ENCODE assay signal across 8 mouse cellular contexts in the genomic region with DNA sequence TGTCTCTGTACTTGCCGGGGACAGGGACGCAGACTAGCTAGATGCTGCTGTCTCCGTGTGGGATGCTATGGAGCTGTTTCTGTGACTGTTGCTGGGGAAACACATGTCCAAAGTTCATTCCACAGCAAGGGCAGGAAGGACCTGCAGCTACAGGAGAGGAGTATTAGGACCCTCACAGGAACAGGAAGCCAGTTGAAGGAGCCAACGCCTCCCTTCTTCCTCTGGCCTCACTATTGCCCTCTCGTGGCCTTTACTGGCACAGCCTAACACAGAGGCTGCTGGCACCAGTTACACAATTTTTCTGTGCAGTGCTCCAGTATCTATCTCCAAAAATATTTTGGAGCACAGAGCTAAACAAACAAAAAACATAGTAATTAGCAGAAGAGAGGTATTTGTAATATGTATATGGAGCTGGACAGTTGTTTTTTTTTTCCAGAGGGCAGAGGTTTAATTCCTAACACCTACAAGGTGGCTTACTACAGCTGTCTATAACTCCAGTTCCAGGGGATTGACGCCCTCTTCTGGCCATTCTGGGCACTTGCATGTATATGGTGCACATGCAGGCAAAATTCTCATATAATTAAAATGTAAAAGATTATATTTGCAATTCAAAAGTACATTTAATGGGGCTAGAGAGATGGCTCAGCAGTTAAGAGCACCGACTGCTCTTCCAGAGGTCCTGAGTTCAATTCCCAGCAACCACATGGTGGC. TPM values are rescaled to one million over a fixed set of nuclear protein-coding genes. Genes with fewer than 3 reads are reported as not detected.
DNase-seq lines count a peak whose midpoint lies in the region; ATAC-seq and TF ChIP-seq lines count a peak whose summit lies in the region.

A gene (minus strand): TSS at position 166 of the 711 bp plus-strand sequence.

- DNase-seq in layer of hippocampus, adult 11-12 months (ENCODE audit: low spot score), result peak; percentile 84
- no peak for DNase-seq in layer of hippocampus, adult 9-10 months (ENCODE audit: low spot score)
- peak; percentile 77 to 78 for DNase-seq in cerebellum, postnatal 36 days
- peak; percentile 82 for DNase-seq in gastrocnemius, adult 2 months
- DNase-seq in left cerebral cortex, adult 8-10 months (ENCODE audit: low spot score in 2 of 2), result no peak
- peak; percentile 84 for DNase-seq in right cerebral cortex, postnatal 14 days

- H3K4me1 ChIP-seq in hindbrain, embryonic 15.5 days (replicated peaks), result no peaks in the 10 kb centered on the region

- intact Hi-C loops in gastrocnemius, adult 2 months (cut with DNase I), result loop anchor here (2.0 kb wide), 1 partner anchor 57 kb away; no protein-coding TSS in a partner anchor

- peak within 1 kb of the TSS; percentile 82 for H3K27ac ChIP-seq in gastrocnemius, adult 2 months
- peak within 1 kb of the TSS; percentile 34; the same call in 1 of the 2 replicates for H3K27ac ChIP-seq in hindbrain, embryonic 15.5 days (replicated peaks)

- no peak within 1 kb of the TSS for H3K9ac ChIP-seq in hindbrain, embryonic 15.5 days

- H3K27me3 ChIP-seq in hindbrain, embryonic 15.5 days, result no peaks in the 10 kb centered on the region

- WGBS in hindbrain, embryonic 15.5 days, result 41% methylated on average over 7 of the region's 7 CpGs

- peak; percentile 77 for TF ChIP-seq CTCF in gastrocnemius, adult 2 months (IDR thresholded peaks at IDR 0.05)

- H3K9me3 ChIP-seq in hindbrain, embryonic 15.5 days, result no peaks in the 10 kb centered on the region

- H3K4me3 ChIP-seq in gastrocnemius, adult 2 months, result peak within 1 kb of the TSS; percentile 70
- 0 out of 2 replicates have a peak within 1 kb of the TSS, but pooled peaks have one; percentile 9 for H3K4me3 ChIP-seq in hindbrain, embryonic 15.5 days

- ATAC-seq in hindbrain, embryonic 15.5 days (ENCODE audit: low FRiP score, low read depth), result peak; percentile 61; the same call in 1 of the 2 replicates
- peak; percentile 99 for ATAC-seq in megakaryocyte, adult 5-6 weeks (ENCODE audit: poor library complexity, severe bottlenecking)

- no peaks in the 10 kb centered on the region for H3K36me3 ChIP-seq in hindbrain, embryonic 15.5 days

- peak within 1 kb of the TSS; percentile 41 for H3K4me2 ChIP-seq in hindbrain, embryonic 15.5 days

RNA-seq across cellular contexts. Expression of the gene that starts here (rescaled TPM):
- 10 to 100 TPM; 25.4 to 32.3 TPM for total RNA-seq in gastrocnemius, adult 2 months (2021)
- polyA plus RNA-seq in hindbrain, embryonic 15.5 days (2015; fragmentation: Nextera tagmentation; extraction: Ambion mirVana), result 12.0 and 15.8 TPM in 2 replicates
- 10 to 100 TPM; 33.8 to 57.7 (median 44.6) TPM for total RNA-seq in left cerebral cortex, adult 8-10 months (2022)
- 15.0 and 29.5 TPM in 2 replicates for total RNA-seq in megakaryocyte, adult 5-6 weeks (2015)
- 9.3 and 12.2 TPM in 2 replicates for total RNA-seq in megakaryocyte, adult 5-6 weeks (2017)

Comparison
In these comparisons a context has a peak if more than half of its experiments do, and no peak if none do; other contexts are left out.
1. DNase-seq: peak in layer of hippocampus, adult 11-12 months (single experiment), cerebellum, postnatal 36 days (2 of 2), gastrocnemius, adult 2 months (single experiment) and right cerebral cortex, postnatal 14 days (single experiment); none in layer of hippocampus, adult 9-10 months (single experiment) and left cerebral cortex, adult 8-10 months (0 of 2).